Mouse (Mus musculus): ENCODE measurements around the gene Zfp986.
"Not testable (repeated sequence)": the region's sequence is repeated elsewhere in the genome, so short reads cannot be mapped to it uniquely, and the experiment has no call there.

The Zfp986 gene

DNA sequence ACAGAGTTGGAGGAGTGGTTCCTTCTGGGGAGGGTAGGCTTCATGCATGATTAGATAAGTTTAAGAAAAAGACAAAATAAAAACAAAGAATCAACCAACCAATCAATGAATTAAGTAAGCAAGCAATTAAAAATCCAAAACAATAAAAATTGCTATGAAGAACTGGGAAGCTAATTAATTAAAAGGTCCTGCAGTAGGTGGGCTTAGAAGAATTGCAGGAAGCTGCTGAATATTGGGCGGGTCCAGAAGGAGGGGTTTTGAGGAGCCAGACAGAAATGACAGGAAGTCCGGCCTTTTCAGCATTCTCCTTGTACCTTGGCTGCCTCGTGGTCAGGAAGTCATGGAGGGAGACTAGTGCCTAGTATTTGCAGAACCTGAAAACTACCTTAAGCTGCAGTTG is at the start of gene Zfp986:
Zfp986 (plus strand) TSS at position 301 of the 400 bp plus-strand sequence.
- not testable (repeated sequence) for DNase-seq (ENCODE audit: low spot score in 2 of 2)

DNA sequence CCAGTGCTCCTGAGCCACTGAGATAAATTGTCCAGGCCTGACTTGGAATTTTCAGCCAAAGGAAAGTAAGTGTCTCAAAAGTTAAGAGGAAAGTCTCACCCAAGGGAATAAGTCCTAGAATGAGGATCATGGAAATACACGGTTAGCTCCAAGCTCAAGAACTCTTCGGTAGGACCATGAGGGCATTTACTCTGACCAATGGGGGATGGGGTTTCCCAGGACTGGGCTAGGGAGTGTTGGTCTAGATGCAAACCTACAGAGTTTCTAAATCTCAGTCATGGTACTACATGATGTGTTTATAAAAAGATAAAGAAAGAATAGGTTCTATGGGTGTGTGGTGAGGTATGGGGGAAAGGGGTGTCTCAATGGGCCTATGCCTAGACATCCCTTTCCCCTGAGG is 48.6 kb upstream of the Zfp986 start:
- DNase-seq (ENCODE audit: low spot score in 2 of 2) = not testable (repeated sequence)

DNA sequence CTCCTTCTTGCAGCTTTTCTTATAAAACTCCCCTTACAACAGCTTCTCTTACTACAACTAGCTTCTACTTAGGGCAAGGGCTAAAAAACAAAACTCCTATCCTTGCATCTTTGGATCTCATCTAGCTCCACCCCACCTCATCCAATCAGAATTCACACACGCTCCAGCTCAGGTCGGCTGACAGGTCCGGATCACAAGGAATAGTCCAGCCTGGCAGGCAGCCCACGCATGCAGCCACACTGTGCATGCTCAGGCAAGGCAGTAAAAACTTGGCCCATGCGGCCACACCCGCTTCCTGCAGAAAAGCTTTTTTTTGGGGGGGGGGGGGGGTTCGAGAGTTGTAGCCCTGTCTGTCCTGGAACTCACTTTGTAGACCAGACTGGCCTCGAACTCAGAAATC is 43.0 kb upstream of the Zfp986 start:
- DNase-seq (ENCODE audit: low spot score in 2 of 2) = not testable (repeated sequence)

DNA sequence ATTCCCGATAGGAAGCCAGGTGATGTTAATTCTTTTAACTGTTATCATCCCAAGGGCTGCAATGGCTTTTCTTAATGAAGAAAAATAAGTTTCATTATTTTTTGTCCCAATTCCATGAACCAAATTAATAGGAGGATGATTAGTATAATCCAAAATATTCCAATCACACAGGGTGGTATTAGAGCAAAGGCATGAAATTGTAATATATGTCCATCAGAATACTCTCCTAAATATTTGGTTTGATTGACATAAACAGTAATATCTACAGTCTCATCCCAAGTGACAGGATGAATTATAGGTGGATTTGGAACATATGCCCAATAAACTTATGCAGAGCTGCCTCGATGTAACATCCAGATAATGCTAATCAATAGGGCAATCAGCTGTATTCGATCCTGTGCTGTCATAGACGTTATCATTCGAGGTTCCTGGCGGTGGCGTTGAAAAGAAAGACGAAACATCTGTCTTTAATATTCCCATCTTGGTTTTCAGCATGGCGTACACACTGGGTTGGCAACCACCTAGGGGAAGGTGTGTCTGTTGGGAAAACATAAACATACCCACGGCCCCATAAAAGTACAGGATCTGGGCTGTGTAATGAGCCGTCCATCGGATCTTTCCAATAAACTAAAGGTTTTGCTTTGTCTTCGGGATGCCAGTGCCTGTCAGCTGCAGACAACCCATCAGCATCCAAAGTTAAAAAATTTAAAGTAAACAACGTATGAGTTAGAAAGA is 37.1 kb upstream of the Zfp986 start:
- DNase-seq (ENCODE audit: low spot score in 2 of 2) = not testable (repeated sequence)

DNA sequence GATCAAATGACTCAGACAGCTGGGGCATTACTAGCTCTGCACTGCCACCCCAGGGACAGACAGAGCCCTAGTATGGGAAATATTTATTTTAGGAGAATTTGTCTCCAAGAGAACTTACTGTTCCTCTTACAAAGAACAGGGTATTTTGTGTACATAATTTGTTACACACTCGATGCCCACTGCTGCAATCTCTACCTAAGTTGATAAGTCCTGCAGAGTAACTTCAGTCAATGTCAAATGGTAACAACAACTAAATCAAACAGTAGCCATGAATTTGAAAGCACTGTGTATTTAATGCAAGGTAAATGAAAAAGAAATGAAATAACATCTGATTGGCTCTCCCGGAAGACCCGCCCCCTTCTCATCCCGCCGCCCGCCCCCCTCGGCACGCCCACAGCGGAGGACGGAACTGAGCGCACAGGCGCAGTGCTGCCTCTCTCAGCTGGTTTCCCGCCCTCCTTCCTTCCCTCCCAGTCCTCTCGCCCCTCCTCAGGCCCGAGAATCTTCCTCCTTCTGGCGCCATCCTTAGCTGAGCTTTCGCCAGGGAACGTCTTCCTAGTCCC is 32.2 kb upstream of the Zfp986 start:
- not testable (repeated sequence) for DNase-seq (ENCODE audit: low spot score in 2 of 2)

DNA sequence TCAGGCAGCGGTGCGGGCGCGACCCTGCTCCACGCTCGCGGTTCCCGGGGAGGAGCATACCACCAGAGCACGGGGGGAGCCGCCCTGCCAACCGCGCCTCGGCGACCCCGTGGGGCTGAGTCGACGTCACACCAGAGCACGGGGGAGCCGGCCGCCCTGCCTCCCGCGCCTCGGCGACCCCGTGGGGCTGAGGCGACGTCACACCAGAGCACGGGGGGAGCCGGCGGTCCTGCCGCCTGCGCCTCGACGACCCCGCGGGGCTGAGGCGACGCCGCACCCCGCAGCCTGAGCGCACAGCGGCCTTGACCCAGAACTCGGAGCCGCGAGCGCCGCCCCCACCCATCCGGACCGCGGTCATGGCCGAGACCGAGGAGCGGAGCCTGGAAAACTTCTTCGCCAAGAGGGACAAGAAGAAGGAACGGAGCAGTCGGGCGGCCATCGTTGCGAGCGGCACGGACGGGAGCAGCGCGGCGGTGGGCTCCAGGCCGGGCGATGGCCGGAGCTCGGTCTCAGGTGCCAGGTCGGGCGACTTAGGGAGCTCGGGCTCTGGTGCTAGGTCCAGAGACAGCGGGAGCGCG is 31.6 kb upstream of the Zfp986 start:
- peak; percentile 3 to 11 for DNase-seq (ENCODE audit: low spot score in 2 of 2)

DNA sequence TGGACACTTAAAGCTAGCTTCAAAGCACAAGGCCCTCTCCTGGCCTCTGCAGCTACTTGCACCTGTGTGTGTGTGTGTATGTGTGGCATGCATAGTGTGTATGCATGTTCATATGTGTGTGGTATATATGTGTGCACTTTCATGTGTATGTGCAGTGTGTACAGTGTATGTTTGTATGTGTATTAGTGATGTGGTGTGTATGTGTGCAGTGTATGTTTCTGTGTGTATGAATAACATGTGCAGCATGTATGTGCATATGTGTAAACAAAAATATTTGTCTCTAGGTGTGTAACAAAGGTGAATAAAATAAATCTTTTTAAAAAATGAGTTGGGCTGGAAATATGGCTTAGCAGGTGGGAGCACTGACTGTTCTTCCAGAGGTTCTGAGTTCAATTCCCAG is 21.8 kb upstream of the Zfp986 start:
- not testable (repeated sequence) for DNase-seq (ENCODE audit: low spot score in 2 of 2)

DNA sequence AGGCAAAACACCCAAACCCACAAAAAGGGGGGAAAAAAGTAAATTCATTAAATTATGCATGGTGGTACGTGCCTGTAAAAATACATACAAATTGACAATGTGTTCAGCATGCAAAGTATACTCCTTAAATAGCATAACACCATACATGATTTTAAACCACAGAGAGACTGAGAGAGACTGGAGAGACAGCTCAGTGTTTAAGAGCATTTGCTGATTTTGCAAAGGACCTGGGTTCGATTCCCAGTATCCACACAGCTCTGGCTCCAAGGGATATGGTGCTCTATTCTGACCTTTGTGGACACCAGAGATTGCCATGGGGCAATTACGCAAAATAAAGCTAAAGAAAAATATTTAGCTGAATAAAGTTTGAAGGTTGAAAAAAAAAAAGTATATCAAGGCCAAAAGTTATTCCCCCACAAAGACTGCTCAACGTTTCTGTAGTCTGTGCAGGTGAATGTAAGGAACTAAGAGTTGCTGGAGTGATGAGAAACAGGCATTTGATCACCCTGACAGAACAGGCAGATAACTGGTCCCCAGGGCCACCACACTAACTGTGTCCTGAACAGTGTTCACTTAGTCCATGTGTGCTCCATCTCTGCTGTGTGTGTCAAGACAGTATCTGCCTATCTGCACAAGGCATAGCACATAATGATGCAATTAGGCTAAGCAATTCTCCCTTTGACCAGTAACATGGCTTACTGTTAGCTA is 20.3 kb upstream of the Zfp986 start:
- not testable (repeated sequence) for DNase-seq (ENCODE audit: low spot score in 2 of 2)

DNA sequence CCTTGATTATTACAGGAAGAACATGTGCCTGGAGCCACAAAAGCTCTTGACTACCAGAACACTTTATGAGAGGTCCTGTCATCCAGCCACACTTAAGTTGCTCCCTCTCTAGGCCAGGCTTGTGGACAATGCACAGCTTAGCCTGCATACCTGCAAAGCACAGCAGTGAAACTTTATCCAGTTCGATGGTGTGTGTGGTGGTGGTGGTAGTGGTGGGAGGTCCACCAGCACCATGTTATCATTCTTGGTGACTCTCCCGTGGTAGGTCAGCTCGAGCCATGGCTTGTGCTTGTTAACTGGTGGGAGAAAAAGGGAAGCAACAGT is 19.7 kb upstream of the Zfp986 start:
- DNase-seq (ENCODE audit: low spot score in 2 of 2) = not testable (repeated sequence)

DNA sequence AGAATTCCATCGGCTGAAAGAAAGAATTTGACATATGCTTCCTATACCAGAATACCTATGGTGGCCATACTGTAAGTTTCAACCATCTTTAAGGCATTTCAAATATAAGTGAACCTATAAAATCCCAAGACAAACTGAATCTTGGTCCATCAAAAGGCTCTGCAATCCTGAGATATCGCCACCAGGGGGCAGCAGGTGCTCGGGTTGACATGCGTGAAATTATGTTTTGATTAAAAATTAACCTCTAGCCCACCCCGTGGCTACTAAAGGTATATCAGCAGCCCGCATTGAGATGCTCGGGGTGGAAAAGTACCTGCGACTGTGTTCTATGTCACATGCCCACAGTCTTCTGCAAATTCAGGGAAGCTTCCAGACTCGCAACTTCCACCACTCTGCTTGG is 17.2 kb upstream of the Zfp986 start:
- not testable (repeated sequence) for DNase-seq (ENCODE audit: low spot score in 2 of 2)

DNA sequence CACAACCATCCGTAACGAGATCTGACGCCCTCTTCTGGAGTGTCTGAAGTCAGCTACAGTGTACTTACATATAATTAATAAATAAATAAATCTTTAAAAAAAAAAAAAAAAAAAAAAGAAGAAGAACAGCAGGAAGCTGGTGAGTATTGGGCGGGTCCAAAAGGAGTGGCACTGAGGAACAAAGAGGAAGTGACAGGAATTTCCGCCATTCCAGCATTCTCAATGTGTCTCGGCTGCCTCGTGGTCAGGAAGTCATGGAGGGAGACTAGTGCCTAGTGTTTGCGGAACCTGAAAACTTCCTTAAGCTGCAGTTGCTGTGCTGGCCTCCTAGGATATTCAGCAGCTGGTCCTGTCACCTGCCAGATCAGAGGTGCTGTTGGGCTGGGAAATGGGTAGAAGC is 4.7 kb upstream of the Zfp986 start:
- not testable (repeated sequence) for DNase-seq (ENCODE audit: low spot score in 2 of 2)

Measured in right cerebral cortex, postnatal 36 days (tissue).